Mouse (Mus musculus) 3134 (cell line): ENCODE results near the gene Ergic1.

Source experiments
- DNase-seq: peaks from one replicate; pipeline ENCODE4 v3.0.0-alpha.2; 2011; ENCODE audit warnings: low spot score; ENCODE audit not compliant: insufficient read length; ENCODE audit errors: extremely low read depth

The Ergic1 gene

GRCm38 (mm10) chr17:26571377-26571776, 10.1 kb downstream of the Ergic1 start:
- DNase-seq, result no peak

- DNase-seq, result no peak
Observed at GRCm38 (mm10) chr17:26572265-26572664, 11.0 kb downstream of the Ergic1 start.

- DNase-seq, result peak; percentile 42
Observed at GRCm38 (mm10) chr17:26574118-26574517, 12.8 kb downstream of the Ergic1 start.

- no peak for DNase-seq
Observed at GRCm38 (mm10) chr17:26574701-26575100, 13.4 kb downstream of the Ergic1 start.

GRCm38 (mm10) chr17:26575786-26576690, 14.7 kb downstream of the Ergic1 start:
- no peak for DNase-seq

- no peak for DNase-seq
Observed at GRCm38 (mm10) chr17:26576833-26577232, 15.5 kb downstream of the Ergic1 start.

- DNase-seq, result no peak
Observed at GRCm38 (mm10) chr17:26577309-26577708, 16.0 kb downstream of the Ergic1 start.

- DNase-seq, result no peak
Observed at GRCm38 (mm10) chr17:26578162-26578561, 16.9 kb downstream of the Ergic1 start.

- DNase-seq, result no peak
Observed at GRCm38 (mm10) chr17:26578771-26579170, 17.5 kb downstream of the Ergic1 start.

GRCm38 (mm10) chr17:26579396-26579795, 18.1 kb downstream of the Ergic1 start:
- no peak for DNase-seq

- DNase-seq, result no peak
Observed at GRCm38 (mm10) chr17:26580873-26581401, 19.6 kb downstream of the Ergic1 start.

- peak; percentile 59 for DNase-seq
Observed at GRCm38 (mm10) chr17:26582297-26582696, 21.0 kb downstream of the Ergic1 start.

GRCm38 (mm10) chr17:26583056-26583455, 21.8 kb downstream of the Ergic1 start:
- no peak for DNase-seq

GRCm38 (mm10) chr17:26583606-26584005, 22.3 kb downstream of the Ergic1 start:
- DNase-seq, result no peak

GRCm38 (mm10) chr17:26584063-26584462, 22.8 kb downstream of the Ergic1 start:
- no peak for DNase-seq

- DNase-seq, result peak; percentile 92
Observed at GRCm38 (mm10) chr17:26584558-26585136, 23.4 kb downstream of the Ergic1 start.

- DNase-seq, result no peak
Observed at GRCm38 (mm10) chr17:26587961-26588487, 26.7 kb downstream of the Ergic1 start.

- peak; percentile 77 for DNase-seq
Observed at GRCm38 (mm10) chr17:26592510-26592909, 31.2 kb downstream of the Ergic1 start.

GRCm38 (mm10) chr17:26593199-26593598, 31.9 kb downstream of the Ergic1 start:
- DNase-seq, result no peak

- DNase-seq, result no peak
Observed at GRCm38 (mm10) chr17:26594171-26594570, 32.9 kb downstream of the Ergic1 start.

GRCm38 (mm10) chr17:26594958-26595357, 33.7 kb downstream of the Ergic1 start:
- no peak for DNase-seq
